Mouse (Mus musculus): ENCODE results near the gene Bcl7c. TPM values are rescaled to one million over a fixed set of nuclear protein-coding genes. Genes with fewer than 3 reads are reported as not detected.
"Not testable (repeated sequence)": the region's sequence is repeated elsewhere in the genome, so short reads cannot be mapped to it uniquely, and the experiment has no call there.

Bcl7c gene
- polyA plus RNA-seq, 1 experiment from 2014 or later, result 93.4 TPM

- WGBS, result 89% methylated on average over 6 of the region's 6 CpGs
- no peak overlapping the region for H3K9ac ChIP-seq
- no peaks in the 10 kb centered on the region for H3K27me3 ChIP-seq
- no peaks in the 10 kb centered on the region for H3K9me3 ChIP-seq (replicated peaks)
- H3K4me1 ChIP-seq, result no peaks in the 10 kb centered on the region
- peaks cover 38% of the 10 kb centered on the region for H3K36me3 ChIP-seq
- no peak overlapping the region for H3K4me3 ChIP-seq (replicated peaks)
- H3K4me2 ChIP-seq (replicated peaks), result no peak overlapping the region
- no peak overlapping the region for H3K27ac ChIP-seq (replicated peaks)
- no peak for ATAC-seq (ENCODE audit: insufficient number of reproducible peaks, low FRiP score, low TSS enrichment, low read depth)
These were observed 45.8 kb downstream of the Bcl7c start for GRCm38 (mm10) chr7:127662926-127663325.

- Histone ChIP-seq H3K4me1 (no peaks in the 10 kb centered on the region), H3K27me3 (no peaks in the 10 kb centered on the region), H3K4me2 (replicated peaks) (no peak overlapping the region), H3K36me3 (peaks cover 38% of the 10 kb centered on the region), H3K9me3 (replicated peaks) (no peaks in the 10 kb centered on the region), H3K27ac (replicated peaks) (no peak overlapping the region), H3K4me3 (replicated peaks) (no peak overlapping the region), H3K9ac (no peak overlapping the region)
- no peak for ATAC-seq (ENCODE audit: insufficient number of reproducible peaks, low FRiP score, low TSS enrichment, low read depth)
- WGBS, result 77% methylated on average over 6 of the region's 6 CpGs
These were observed 46.9 kb downstream of the Bcl7c start for GRCm38 (mm10) chr7:127661833-127662232.

GRCm38 (mm10) chr7:127660882-127661281 is 47.9 kb downstream of the Bcl7c start:
- Histone ChIP-seq H3K27me3 (no peaks in the 10 kb centered on the region), H3K4me2 (replicated peaks) (no peak overlapping the region), H3K9ac (no peak overlapping the region), H3K9me3 (replicated peaks) (no peaks in the 10 kb centered on the region), H3K4me3 (replicated peaks) (no peak overlapping the region), H3K36me3 (peaks cover 29% of the 10 kb centered on the region), H3K27ac (replicated peaks) (no peak overlapping the region), H3K4me1 (no peaks in the 10 kb centered on the region)
- 79% methylated on average over 3 of the region's 3 CpGs for WGBS
- no peak for ATAC-seq (ENCODE audit: insufficient number of reproducible peaks, low FRiP score, low TSS enrichment, low read depth)

- WGBS, result 40% methylated on average over 4 of the region's 4 CpGs
- Histone ChIP-seq H3K4me2 (replicated peaks) (no peak overlapping the region), H3K9ac (no peak overlapping the region), H3K9me3 (replicated peaks) (no peaks in the 10 kb centered on the region), H3K4me1 (no peaks in the 10 kb centered on the region), H3K27ac (replicated peaks) (no peak overlapping the region), H3K36me3 (0 out of 2 replicates have a peak, but pooled peaks cover 7% of the 10 kb centered on the region), H3K4me3 (replicated peaks) (no peak overlapping the region), H3K27me3 (no peaks in the 10 kb centered on the region)
- no peak for ATAC-seq (ENCODE audit: insufficient number of reproducible peaks, low FRiP score, low TSS enrichment, low read depth)
These were observed 51.8 kb downstream of the Bcl7c start for GRCm38 (mm10) chr7:127656946-127657345.

- no peaks in the 10 kb centered on the region for H3K9me3 ChIP-seq (replicated peaks)
- WGBS, result 71% methylated on average over 10 of the region's 10 CpGs
- no peak for ATAC-seq (ENCODE audit: insufficient number of reproducible peaks, low FRiP score, low TSS enrichment, low read depth)
These were observed 54.4 kb downstream of the Bcl7c start for GRCm38 (mm10) chr7:127654318-127654717.

GRCm38 (mm10) chr7:127652050-127652449 is 56.7 kb downstream of the Bcl7c start:
- peak overlapping the region; percentile 43 for H3K4me2 ChIP-seq (replicated peaks)
- peak overlapping the region; percentile 18 for H3K4me3 ChIP-seq (replicated peaks)
- H3K9ac ChIP-seq, result no peak overlapping the region
- H3K9me3 ChIP-seq (replicated peaks), result no peaks in the 10 kb centered on the region
- WGBS, result 5% methylated on average over 18 of the region's 18 CpGs
- no peaks in the 10 kb centered on the region for H3K36me3 ChIP-seq
- no peak overlapping the region for H3K27ac ChIP-seq (replicated peaks)
- H3K27me3 ChIP-seq, result no peaks in the 10 kb centered on the region
- no peaks in the 10 kb centered on the region for H3K4me1 ChIP-seq
- 0 out of 2 replicates have a peak, but pooled peaks have one; percentile 39 for ATAC-seq (ENCODE audit: insufficient number of reproducible peaks, low FRiP score, low TSS enrichment, low read depth)

More at GRCm38 (mm10) chr7:127654318-127654717, 54.4 kb downstream of the Bcl7c start:
- H3K9ac ChIP-seq, result no peak overlapping the region
- H3K4me1 ChIP-seq, result no peaks in the 10 kb centered on the region
- no peaks in the 10 kb centered on the region for H3K27me3 ChIP-seq
- no peak overlapping the region for H3K27ac ChIP-seq (replicated peaks)
- no peak overlapping the region for H3K4me3 ChIP-seq (replicated peaks)
- H3K36me3 ChIP-seq, result no peaks in the 10 kb centered on the region
- H3K4me2 ChIP-seq (replicated peaks), result no peak overlapping the region

GRCm38 (mm10) chr7:127651624-127652023 is 57.1 kb downstream of the Bcl7c start:
- peak overlapping the region; percentile 43 for H3K4me2 ChIP-seq (replicated peaks)
- 73% methylated on average over 2 of the region's 3 CpGs for WGBS
- no peak overlapping the region for H3K27ac ChIP-seq (replicated peaks)
- no peaks in the 10 kb centered on the region for H3K27me3 ChIP-seq
- ATAC-seq (ENCODE audit: insufficient number of reproducible peaks, low FRiP score, low TSS enrichment, low read depth), result no peak
- H3K9ac ChIP-seq, result no peak overlapping the region
- no peaks in the 10 kb centered on the region for H3K9me3 ChIP-seq (replicated peaks)
- 0 out of 2 replicates have a peak overlapping the region, but pooled peaks have one; percentile 18 for H3K4me3 ChIP-seq (replicated peaks)
- H3K36me3 ChIP-seq, result no peaks in the 10 kb centered on the region
- H3K4me1 ChIP-seq, result no peaks in the 10 kb centered on the region

GRCm38 (mm10) chr7:127649206-127649605 is 59.5 kb downstream of the Bcl7c start:
- 75% methylated on average over 6 of the region's 6 CpGs for WGBS
- Histone ChIP-seq H3K27ac (replicated peaks) (no peak overlapping the region), H3K4me2 (replicated peaks) (no peak overlapping the region), H3K4me1 (no peaks in the 10 kb centered on the region), H3K4me3 (replicated peaks) (no peak overlapping the region), H3K9ac (no peak overlapping the region), H3K9me3 (replicated peaks) (no peaks in the 10 kb centered on the region), H3K27me3 (no peaks in the 10 kb centered on the region), H3K36me3 (no peaks in the 10 kb centered on the region)
- ATAC-seq (ENCODE audit: insufficient number of reproducible peaks, low FRiP score, low TSS enrichment, low read depth), result no peak

GRCm38 (mm10) chr7:127648516-127649201 is 60.1 kb downstream of the Bcl7c start:
- WGBS, result 66% methylated on average over 4 of the region's 4 CpGs
- H3K27ac ChIP-seq (replicated peaks), result no peak overlapping the region

GRCm38 (mm10) chr7:127647576-127647975 is 61.2 kb downstream of the Bcl7c start:
- not testable (repeated sequence) for H3K9me3 ChIP-seq (replicated peaks); H3K9ac ChIP-seq; H3K27ac ChIP-seq (replicated peaks); H3K36me3 ChIP-seq; H3K4me1 ChIP-seq; H3K27me3 ChIP-seq; ATAC-seq (ENCODE audit: insufficient number of reproducible peaks, low FRiP score, low TSS enrichment, low read depth); H3K4me2 ChIP-seq (replicated peaks); H3K4me3 ChIP-seq (replicated peaks)
- 88% methylated on average over 7 of the region's 7 CpGs for WGBS

More at GRCm38 (mm10) chr7:127648516-127649201, 60.1 kb downstream of the Bcl7c start:
- Histone ChIP-seq H3K9me3 (replicated peaks) (no peaks in the 10 kb centered on the region), H3K4me3 (replicated peaks) (no peak overlapping the region), H3K27me3 (no peaks in the 10 kb centered on the region), H3K4me2 (replicated peaks) (no peak overlapping the region), H3K4me1 (no peaks in the 10 kb centered on the region), H3K36me3 (no peaks in the 10 kb centered on the region), H3K9ac (no peak overlapping the region)
- ATAC-seq (ENCODE audit: insufficient number of reproducible peaks, low FRiP score, low TSS enrichment, low read depth), result no peak

GRCm38 (mm10) chr7:127646363-127646762 is 62.4 kb downstream of the Bcl7c start:
- 74% methylated on average over 4 of the region's 4 CpGs for WGBS

GRCm38 (mm10) chr7:127642254-127642653 is 66.5 kb downstream of the Bcl7c start:
- H3K27ac ChIP-seq (replicated peaks), result no peak overlapping the region
- H3K27me3 ChIP-seq, result no peaks in the 10 kb centered on the region
- H3K9ac ChIP-seq, result no peak overlapping the region
- H3K36me3 ChIP-seq, result no peaks in the 10 kb centered on the region
- H3K4me3 ChIP-seq (replicated peaks), result no peak overlapping the region
- H3K9me3 ChIP-seq (replicated peaks), result no peaks in the 10 kb centered on the region
- peaks cover 4% of the 10 kb centered on the region for H3K4me1 ChIP-seq
- H3K4me2 ChIP-seq (replicated peaks), result no peak overlapping the region
- WGBS, result 73% methylated on average over 4 of the region's 4 CpGs
- ATAC-seq (ENCODE audit: insufficient number of reproducible peaks, low FRiP score, low TSS enrichment, low read depth), result no peak

More at GRCm38 (mm10) chr7:127646363-127646762, 62.4 kb downstream of the Bcl7c start:
- no peak for ATAC-seq (ENCODE audit: insufficient number of reproducible peaks, low FRiP score, low TSS enrichment, low read depth)
- no peak overlapping the region for H3K4me2 ChIP-seq (replicated peaks)
- H3K9ac ChIP-seq, result no peak overlapping the region
- no peaks in the 10 kb centered on the region for H3K9me3 ChIP-seq (replicated peaks)
- H3K4me3 ChIP-seq (replicated peaks), result no peak overlapping the region
- no peaks in the 10 kb centered on the region for H3K27me3 ChIP-seq
- no peaks in the 10 kb centered on the region for H3K4me1 ChIP-seq
- no peak overlapping the region for H3K27ac ChIP-seq (replicated peaks)
- H3K36me3 ChIP-seq, result no peaks in the 10 kb centered on the region

All from embryonic facial prominence, embryonic 15.5 days (tissue).